Mouse (Mus musculus): ENCODE results near the gene Hmg20b. TPM values are rescaled to one million over a fixed set of nuclear protein-coding genes. Genes with fewer than 3 reads are reported as not detected.

Gene Hmg20b
- total RNA-seq, 4 experiments from 2014 or later = 32.5 to 37.1 (median 32.9) TPM

GRCm38 (mm10) chr10:81378553-81379182 is 28.4 kb upstream of the Hmg20b start:
- peak; percentile 100 for DNase-seq (ENCODE audit: low spot score in 2 of 2)

GRCm38 (mm10) chr10:81377793-81378552 is 27.7 kb upstream of the Hmg20b start, which contains the start of gene Fzr1:
Fzr1 (minus strand) TSS chr10:81378516.
- no peak for DNase-seq (ENCODE audit: low spot score in 2 of 2)

GRCm38 (mm10) chr10:81377362-81377664 is 27.0 kb upstream of the Hmg20b start:
- no peak for DNase-seq (ENCODE audit: low spot score in 2 of 2)

GRCm38 (mm10) chr10:81376561-81377361 is 26.5 kb upstream of the Hmg20b start:
- no peak for DNase-seq (ENCODE audit: low spot score in 2 of 2)

- no peak for DNase-seq (ENCODE audit: low spot score in 2 of 2)
Observed at GRCm38 (mm10) chr10:81375322-81375721, 25.0 kb upstream of the Hmg20b start.

- DNase-seq (ENCODE audit: low spot score in 2 of 2) = no peak
Observed at GRCm38 (mm10) chr10:81367207-81367495, 16.9 kb upstream of the Hmg20b start.

- no peak for DNase-seq (ENCODE audit: low spot score in 2 of 2)
Observed at GRCm38 (mm10) chr10:81366477-81367206, 16.4 kb upstream of the Hmg20b start.

- no peak for DNase-seq (ENCODE audit: low spot score in 2 of 2)
Observed at GRCm38 (mm10) chr10:81365672-81366476, 15.6 kb upstream of the Hmg20b start, which contains the start of gene 4930404N11Rik. 4930404N11Rik (minus strand) TSS chr10:81365816.

- DNase-seq (ENCODE audit: low spot score in 2 of 2) = no peak
Observed at GRCm38 (mm10) chr10:81365073-81365472, 14.8 kb upstream of the Hmg20b start.

GRCm38 (mm10) chr10:81364666-81365065 is 14.4 kb upstream of the Hmg20b start:
- DNase-seq (ENCODE audit: low spot score in 2 of 2) = no peak

GRCm38 (mm10) chr10:81363436-81364346 is 13.4 kb upstream of the Hmg20b start:
- no peak for DNase-seq (ENCODE audit: low spot score in 2 of 2)

GRCm38 (mm10) chr10:81362336-81362949 is 12.2 kb upstream of the Hmg20b start:
- DNase-seq (ENCODE audit: low spot score in 2 of 2) = no peak

- no peak for DNase-seq (ENCODE audit: low spot score in 2 of 2)
Observed at GRCm38 (mm10) chr10:81360721-81361120, 10.4 kb upstream of the Hmg20b start.

- DNase-seq (ENCODE audit: low spot score in 2 of 2) = no peak
Observed at GRCm38 (mm10) chr10:81358841-81359240, 8.6 kb upstream of the Hmg20b start.

- DNase-seq (ENCODE audit: low spot score in 2 of 2) = no peak
Observed at GRCm38 (mm10) chr10:81358209-81358608, 7.9 kb upstream of the Hmg20b start.

- DNase-seq (ENCODE audit: low spot score in 2 of 2) = peak; percentile 75 to 88
Observed at GRCm38 (mm10) chr10:81356991-81357844, 6.9 kb upstream of the Hmg20b start, which contains the start of gene Mfsd12. Mfsd12 (plus strand) TSS chr10:81357491.

GRCm38 (mm10) chr10:81356352-81356990 is 6.2 kb upstream of the Hmg20b start:
- no peak for DNase-seq (ENCODE audit: low spot score in 2 of 2)

- no peak for DNase-seq (ENCODE audit: low spot score in 2 of 2)
Observed at GRCm38 (mm10) chr10:81355533-81355932, 5.3 kb upstream of the Hmg20b start.
